Mouse (Mus musculus) liver, embryonic 13.5 days (tissue): ENCODE measurements at regions not wholly inside any gene's neighbourhood (a gene's known extent, or its start where the extent isn't known, plus 50 kb on each side); places are given as distances from the start of the nearest gene placed in this dataset.

Experiments used
- ATAC-seq: fragments of 200-750 bp; cut with Nextera tagmentation; 2 replicates; pipeline ENCODE4 v1.8.0; 2017; ENCODE audit warnings: low read depth, mild to moderate bottlenecking, moderate number of reproducible peaks, moderate library complexity
- DNase-seq: peaks from one replicate; pipeline ENCODE4 v3.0.0; 2022
- H3K27ac ChIP-seq: fragments of 300-500 bp; sonication (generic); 2 replicates; pipeline ENCODE4 v1.5.1; 2015; ENCODE audit warnings: moderate library complexity, mild to moderate bottlenecking, inconsistent platforms
- H3K27me3 ChIP-seq: fragments of 300-500 bp; sonication (generic); 2 replicates; pipeline ENCODE4 v1.6.1; 2015; ENCODE audit warnings: mild to moderate bottlenecking, inconsistent platforms
- H3K36me3 ChIP-seq: fragments of 300-500 bp; sonication (generic); 2 replicates; pipeline ENCODE4 v1.6.1; 2015; ENCODE audit warnings: mild to moderate bottlenecking, inconsistent platforms
- H3K4me1 ChIP-seq: fragments of 300-500 bp; sonication (generic); replicated peaks from 2 replicates; pipeline ENCODE4 v1.6.1; 2015; ENCODE audit warnings: inconsistent platforms
- H3K4me2 ChIP-seq: fragments of 300-500 bp; sonication (generic); 2 replicates; pipeline ENCODE4 v1.6.1; 2015; ENCODE audit warnings: inconsistent platforms, mild to moderate bottlenecking, moderate library complexity
- H3K4me3 ChIP-seq: fragments of 300-500 bp; sonication (generic); replicated peaks from 2 replicates; pipeline ENCODE4 v1.5.1; 2015; ENCODE audit warnings: mild to moderate bottlenecking, inconsistent platforms
- H3K9ac ChIP-seq: fragments of 300-500 bp; sonication (generic); 2 replicates; pipeline ENCODE4 v1.6.1; 2015; ENCODE audit warnings: mild to moderate bottlenecking, inconsistent platforms
- H3K9me3 ChIP-seq: fragments of 300-500 bp; sonication (generic); replicated peaks from 2 replicates; pipeline ENCODE4 v1.6.1; 2016; ENCODE audit warnings: inconsistent platforms
- WGBS: fragments of 180-500 bp; shearing (Covaris S2); methylation state at CpG from one replicate; pipeline ENCODE4 v1.1.7; 2015; ENCODE audit not compliant: insufficient replicate concordance; 5-methylcytosine and 5-hydroxymethylcytosine counted together

DNA sequence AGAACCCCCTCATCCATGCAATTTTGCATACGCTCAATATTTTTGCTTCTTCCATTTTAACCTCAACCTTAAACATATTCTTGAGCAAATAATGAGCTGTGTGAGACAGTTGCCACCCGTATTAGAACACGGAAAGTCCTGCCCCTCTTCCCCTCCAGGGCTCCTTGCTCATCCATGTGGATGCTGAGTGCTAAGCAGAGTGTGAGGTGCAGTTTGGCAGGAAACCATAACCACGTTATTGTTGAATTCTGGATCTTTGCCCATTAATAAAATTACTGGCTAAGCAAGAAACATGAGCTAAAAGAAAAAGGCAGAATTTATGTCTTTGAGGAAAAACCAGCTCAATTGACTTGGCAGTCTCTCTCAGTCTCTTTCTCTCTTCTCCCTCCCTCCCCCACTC, 301.4 kb downstream of the Ice1 start:
- Histone ChIP-seq H3K36me3 (no peaks in the 10 kb centered on the region), H3K27me3 (no peaks in the 10 kb centered on the region), H3K4me2 (no peak overlapping the region), H3K9ac (no peak overlapping the region), H3K4me3 (no peak overlapping the region), H3K4me1 (no peaks in the 10 kb centered on the region), H3K9me3 (no peaks in the 10 kb centered on the region), H3K27ac (no peak overlapping the region)
- WGBS: 61% methylated on average over 4 of the region's 4 CpGs
- DNase-seq (no peak), ATAC-seq (no peak)

GRCm38 (mm10) chr13:70340437-70340836, 297.0 kb downstream of the Ice1 start:
- no peak overlapping the region for H3K4me3 ChIP-seq
- no peak for DNase-seq
- H3K27ac ChIP-seq: no peak overlapping the region
- no peak for ATAC-seq
- 57% methylated on average over 3 of the region's 3 CpGs for WGBS
- H3K9ac ChIP-seq: no peak overlapping the region
- H3K36me3 ChIP-seq: no peaks in the 10 kb centered on the region
- no peaks in the 10 kb centered on the region for H3K4me1 ChIP-seq
- H3K27me3 ChIP-seq: no peaks in the 10 kb centered on the region
- no peaks in the 10 kb centered on the region for H3K9me3 ChIP-seq
- H3K4me2 ChIP-seq: no peak overlapping the region

- ATAC-seq: no peak
- WGBS: 73% methylated on average over 1 of the region's 1 CpGs
Measured at GRCm38 (mm10) chr13:70343191-70343734, 294.2 kb downstream of the Ice1 start.

DNA sequence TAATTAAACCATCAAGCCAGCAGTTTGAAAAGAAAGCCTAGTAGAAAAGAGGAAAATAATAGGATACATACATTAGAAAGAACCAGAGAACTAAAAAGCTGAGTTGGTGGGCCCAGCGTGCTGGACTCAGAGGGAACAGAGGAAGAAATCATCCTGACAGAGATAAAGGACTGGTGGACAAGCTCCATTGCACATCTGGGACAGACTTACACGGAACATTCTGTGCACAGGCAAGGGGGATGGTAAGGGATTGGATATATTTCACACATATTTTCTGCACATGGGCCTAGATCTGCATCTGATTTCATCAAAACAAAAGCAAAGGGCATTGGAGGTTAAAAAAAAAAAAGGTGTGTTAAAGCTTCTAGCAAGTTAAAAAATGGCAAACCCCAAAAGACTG, 293.5 kb downstream of the Ice1 start:
- Histone ChIP-seq H3K36me3 (no peaks in the 10 kb centered on the region), H3K4me1 (no peaks in the 10 kb centered on the region), H3K9me3 (no peaks in the 10 kb centered on the region), H3K27ac (no peak overlapping the region), H3K27me3 (no peaks in the 10 kb centered on the region), H3K4me3 (no peak overlapping the region), H3K9ac (no peak overlapping the region), H3K4me2 (no peak overlapping the region)
- DNase-seq: no peak
- WGBS: 59% methylated on average over 2 of the region's 2 CpGs
- ATAC-seq: no peak

More at GRCm38 (mm10) chr13:70343191-70343734, 294.2 kb downstream of the Ice1 start:
- Histone ChIP-seq H3K4me2 (no peak overlapping the region), H3K9ac (no peak overlapping the region), H3K27ac (no peak overlapping the region), H3K36me3 (no peaks in the 10 kb centered on the region), H3K4me3 (no peak overlapping the region), H3K4me1 (no peaks in the 10 kb centered on the region), H3K27me3 (no peaks in the 10 kb centered on the region), H3K9me3 (no peaks in the 10 kb centered on the region)
- DNase-seq: no peak

DNA sequence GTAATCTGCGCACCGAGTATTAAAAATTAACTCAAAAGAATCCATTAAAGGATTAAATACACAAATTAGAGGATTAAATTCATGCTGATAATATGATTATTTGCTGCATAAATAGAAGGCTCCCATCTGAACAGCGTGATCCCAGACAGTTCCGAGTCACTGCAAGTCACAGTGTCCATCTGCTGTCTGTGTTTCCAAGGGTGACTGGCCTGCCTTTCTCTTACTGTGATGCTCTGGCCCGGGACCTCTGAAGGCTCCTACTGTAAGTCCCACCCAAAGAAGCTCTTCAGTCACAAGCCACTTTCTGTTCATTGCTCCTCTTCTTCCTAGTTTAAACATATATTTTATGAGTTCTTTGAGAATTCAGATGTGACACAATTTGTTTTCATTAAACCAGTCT, 293.1 kb downstream of the Ice1 start:
- DNase-seq (no peak), ATAC-seq (no peak)
- 63% methylated on average over 5 of the region's 5 CpGs for WGBS
- H3K9me3 ChIP-seq: no peaks in the 10 kb centered on the region
- no peak overlapping the region for H3K4me3 ChIP-seq
- no peak overlapping the region for H3K9ac ChIP-seq
- no peaks in the 10 kb centered on the region for H3K36me3 ChIP-seq
- H3K27me3 ChIP-seq: no peaks in the 10 kb centered on the region
- no peaks in the 10 kb centered on the region for H3K4me1 ChIP-seq
- H3K27ac ChIP-seq: no peak overlapping the region
- no peak overlapping the region for H3K4me2 ChIP-seq

- Histone ChIP-seq H3K36me3 (no peaks in the 10 kb centered on the region), H3K9ac (no peak overlapping the region), H3K27ac (no peak overlapping the region), H3K9me3 (peaks cover 5% of the 10 kb centered on the region; the same call in 1 of the 2 replicates), H3K27me3 (no peaks in the 10 kb centered on the region), H3K4me1 (no peaks in the 10 kb centered on the region), H3K4me2 (no peak overlapping the region), H3K4me3 (no peak overlapping the region)
- 70% methylated on average over 4 of the region's 4 CpGs for WGBS
- ATAC-seq (no peak), DNase-seq (no peak)
Measured at GRCm38 (mm10) chr13:70348456-70348855, 289.0 kb downstream of the Ice1 start.

DNA sequence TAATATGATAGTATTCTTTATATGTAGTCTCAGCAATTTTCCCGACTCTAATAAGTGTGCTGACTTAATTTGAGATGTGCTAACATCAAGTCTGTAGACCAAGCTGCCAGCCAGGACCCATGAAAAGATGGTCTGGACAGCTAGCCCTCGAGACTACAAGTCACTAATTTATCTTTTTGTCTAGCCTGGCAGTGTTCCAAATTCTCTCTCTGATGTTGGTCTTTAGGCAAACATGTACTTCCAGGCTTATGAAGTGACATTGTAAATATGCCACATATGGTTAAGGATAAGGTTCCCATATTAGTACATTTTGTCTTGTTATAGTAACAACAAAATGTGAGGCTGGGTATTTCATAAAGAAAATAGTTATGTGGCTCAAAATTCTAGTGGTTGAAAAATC, 288.5 kb downstream of the Ice1 start:
- H3K9me3 ChIP-seq: peaks cover 5% of the 10 kb centered on the region; the same call in 1 of the 2 replicates
- H3K4me3 ChIP-seq: no peak overlapping the region
- WGBS: 37% methylated on average over 2 of the region's 2 CpGs
- H3K36me3 ChIP-seq: no peaks in the 10 kb centered on the region
- H3K9ac ChIP-seq: no peak overlapping the region
- H3K4me1 ChIP-seq: no peaks in the 10 kb centered on the region
- no peaks in the 10 kb centered on the region for H3K27me3 ChIP-seq
- H3K27ac ChIP-seq: no peak overlapping the region
- DNase-seq: no peak
- ATAC-seq: no peak
- no peak overlapping the region for H3K4me2 ChIP-seq

GRCm38 (mm10) chr13:70369647-70370046, 267.8 kb downstream of the Ice1 start:
- 46% methylated on average over 2 of the region's 2 CpGs for WGBS
- Histone ChIP-seq H3K4me3 (no peak overlapping the region), H3K4me1 (no peaks in the 10 kb centered on the region), H3K4me2 (no peak overlapping the region), H3K27ac (no peak overlapping the region), H3K9ac (no peak overlapping the region), H3K9me3 (no peaks in the 10 kb centered on the region), H3K36me3 (no peaks in the 10 kb centered on the region), H3K27me3 (no peaks in the 10 kb centered on the region)
- DNase-seq: no peak
- no peak for ATAC-seq

- ATAC-seq (no peak), DNase-seq (no peak)
- Histone ChIP-seq H3K4me2 (no peak overlapping the region), H3K9me3 (no peaks in the 10 kb centered on the region), H3K27me3 (no peaks in the 10 kb centered on the region), H3K36me3 (no peaks in the 10 kb centered on the region), H3K4me3 (no peak overlapping the region), H3K27ac (no peak overlapping the region), H3K4me1 (no peaks in the 10 kb centered on the region), H3K9ac (no peak overlapping the region)
- WGBS: 41% methylated on average over 6 of the region's 6 CpGs
Measured at GRCm38 (mm10) chr13:70380772-70381171, 256.7 kb downstream of the Ice1 start.

DNA sequence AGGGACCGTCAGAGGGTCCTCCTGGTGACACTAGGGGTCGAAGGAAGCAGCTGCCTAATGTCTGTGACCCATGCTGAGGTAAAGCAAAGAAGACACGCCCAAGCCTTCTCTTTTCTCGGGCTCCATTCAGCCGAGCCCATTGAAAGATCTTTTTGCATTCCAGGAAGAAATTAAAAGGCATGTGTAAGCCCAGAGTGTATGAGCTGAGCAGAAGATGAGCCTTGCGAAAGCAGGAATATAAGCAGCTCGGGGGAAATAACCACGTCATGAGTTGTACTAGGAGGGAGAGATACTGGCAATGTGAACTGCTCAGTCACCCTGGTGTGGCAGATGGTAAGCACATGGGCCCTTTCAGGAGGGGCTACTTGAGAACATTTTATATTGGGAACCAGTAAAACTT, 252.1 kb downstream of the Ice1 start:
- Histone ChIP-seq H3K4me1 (no peaks in the 10 kb centered on the region), H3K9ac (no peak overlapping the region), H3K36me3 (no peaks in the 10 kb centered on the region), H3K4me2 (no peak overlapping the region), H3K4me3 (no peak overlapping the region), H3K27me3 (no peaks in the 10 kb centered on the region), H3K27ac (no peak overlapping the region), H3K9me3 (no peaks in the 10 kb centered on the region)
- DNase-seq: no peak
- ATAC-seq: no peak
- whole genome bisulfite sequencing: 52% methylated on average over 8 of the region's 8 CpGs

GRCm38 (mm10) chr13:70412788-70413187, 224.6 kb downstream of the Ice1 start:
- Histone ChIP-seq H3K4me3 (no peak overlapping the region), H3K9me3 (no peaks in the 10 kb centered on the region), H3K4me1 (no peaks in the 10 kb centered on the region), H3K36me3 (no peaks in the 10 kb centered on the region), H3K27ac (no peak overlapping the region), H3K27me3 (no peaks in the 10 kb centered on the region), H3K4me2 (no peak overlapping the region), H3K9ac (no peak overlapping the region)
- 71% methylated on average over 1 of the region's 1 CpGs for WGBS
- DNase-seq: no peak
- no peak for ATAC-seq

DNA sequence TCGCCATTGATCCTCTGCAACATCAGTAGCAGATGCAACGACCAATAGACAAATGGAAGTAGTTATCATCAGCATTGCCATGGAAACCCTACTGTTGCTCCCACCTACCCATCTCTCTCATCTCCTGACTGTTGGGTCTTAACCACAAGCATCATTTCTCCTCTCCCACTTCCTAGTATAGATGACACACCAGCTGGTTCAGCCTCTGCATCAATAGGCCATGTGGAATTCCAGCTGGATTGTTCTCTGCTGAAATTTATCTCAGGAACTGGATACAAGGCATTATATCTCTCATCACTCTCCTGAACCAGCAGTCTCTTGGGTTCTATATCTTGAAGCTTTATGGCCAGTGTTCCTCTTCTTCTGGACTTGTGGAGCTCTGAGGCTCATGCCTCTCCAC, 219.3 kb downstream of the Ice1 start:
- H3K4me2 ChIP-seq: no peak overlapping the region
- DNase-seq (no peak), ATAC-seq (no peak)
- H3K9ac ChIP-seq: no peak overlapping the region
- H3K4me1 ChIP-seq: no peaks in the 10 kb centered on the region
- no peaks in the 10 kb centered on the region for H3K36me3 ChIP-seq
- WGBS: 41% methylated on average over 2 of the region's 2 CpGs
- H3K27me3 ChIP-seq: no peaks in the 10 kb centered on the region
- no peak overlapping the region for H3K27ac ChIP-seq
- no peak overlapping the region for H3K4me3 ChIP-seq
- no peaks in the 10 kb centered on the region for H3K9me3 ChIP-seq
